Comparison of ENCODE assay signal across 13 mouse cellular contexts in the genomic region with DNA sequence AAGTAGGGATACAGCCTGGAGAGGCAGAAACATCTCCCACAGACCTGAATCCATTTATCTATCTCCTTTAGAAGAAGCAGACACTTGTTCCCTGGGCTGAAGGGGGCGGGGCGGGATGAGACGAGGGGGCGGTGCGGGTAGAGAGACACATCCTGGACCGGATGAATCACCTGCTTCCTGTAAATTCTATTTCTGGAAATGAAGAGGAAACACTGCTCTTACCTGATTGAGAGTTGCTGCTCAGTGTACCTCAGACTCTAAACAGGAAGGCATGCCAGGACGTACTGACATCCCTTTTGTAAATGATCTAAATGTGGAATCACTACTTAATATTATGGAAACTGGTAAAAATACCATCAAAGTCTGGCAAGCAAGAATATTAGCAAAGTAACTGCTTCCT.
DNase-seq lines count a peak whose midpoint lies in the region; ATAC-seq and TF ChIP-seq lines count a peak whose summit lies in the region.
"Had no signal": no experiment of that assay in that cellular context is flagged by ENCODE, and none has a peak within 500 bp of the region (broad histone marks: within the 10 kb centered on the region; RNA-seq: fewer than 3 reads in every experiment).

No protein-coding gene starts in this region.

- intact Hi-C loops in heart, adult 2 months (cut with DNase I) = no loop called here

- no peak for TF ChIP-seq POLR2A in heart, adult 2 months (IDR thresholded peaks at IDR 0.05; ENCODE audit: insufficient read depth, low read depth, low read length)

- H3K36me3 ChIP-seq in heart, adult 2 months (ENCODE audit: control insufficient read depth, insufficient read depth, low read length) = no peaks in the 10 kb centered on the region
- no peaks in the 10 kb centered on the region for H3K36me3 ChIP-seq in lung, embryonic 14.5 days (ENCODE audit: insufficient read depth)
- H3K36me3 ChIP-seq: neural tube, embryonic 13.5 days had no signal

- no peaks in the 10 kb centered on the region for H3K27me3 ChIP-seq in heart, adult 2 months (ENCODE audit: control insufficient read depth, insufficient read depth, low read length)
- H3K27me3 ChIP-seq in lung, embryonic 14.5 days (ENCODE audit: insufficient read depth, low read length) = no peaks in the 10 kb centered on the region
- H3K27me3 ChIP-seq: neural tube, embryonic 13.5 days had no signal

- no peaks in the 10 kb centered on the region for H3K79me2 ChIP-seq in heart, adult 2 months (replicated peaks; ENCODE audit: control insufficient read depth, insufficient read depth, low read length)

- no peak overlapping the region for H3K4me3 ChIP-seq in heart, adult 2 months
- no peak overlapping the region for H3K4me3 ChIP-seq in lung, embryonic 14.5 days (ENCODE audit: low read depth, low read length)
- H3K4me3 ChIP-seq: neural tube, embryonic 13.5 days had no signal

- TF ChIP-seq CTCF in heart, adult 2 months (IDR thresholded peaks at IDR 0.05) = no peak
- no peak for TF ChIP-seq CTCF in lung, embryonic 14.5 days (IDR thresholded peaks at IDR 0.05; ENCODE audit: low read depth)

- no peak for ATAC-seq in lung, embryonic 14.5 days (ENCODE audit: insufficient read depth)

- DNase-seq in heart, adult 11 months = peak; percentile 93
- DNase-seq in heart, adult 2 months = no peak
- peak; percentile 34 for DNase-seq in lung, embryonic 14.5 days
- DNase-seq in lung, adult 18-20 months = no peak
- peak; percentile 30 for DNase-seq in CD4-positive, CD25-positive, alpha-beta regulatory T cell, adult 2 months (ENCODE audit: low read depth, low spot score)
- peak; percentile 45 to 53 for DNase-seq in kidney, postnatal 36 days
- DNase-seq in urinary bladder, postnatal 36 days (ENCODE audit: low spot score in 2 of 2) = no peak
- DNase-seq in left cerebral cortex, adult 18-20 months (ENCODE audit: low spot score in 2 of 2) = no peak
- DNase-seq: cerebellum, postnatal 25 days; heart, postnatal 36 days; layer of hippocampus, adult 9-11 months had no signal

- TF ChIP-seq EP300 in heart, adult 2 months (IDR thresholded peaks at IDR 0.05; ENCODE audit: insufficient read depth, low read depth, low read length) = no peak

- no peak overlapping the region for H3K27ac ChIP-seq in heart, adult 2 months
- no peak overlapping the region for H3K27ac ChIP-seq in lung, embryonic 14.5 days (ENCODE audit: low read depth)
- H3K27ac ChIP-seq: neural tube, embryonic 13.5 days had no signal

- H3K9ac ChIP-seq in heart, adult 2 months (ENCODE audit: low read depth, low read length) = no peak overlapping the region
- no peak overlapping the region for H3K9ac ChIP-seq in lung, embryonic 14.5 days
- H3K9ac ChIP-seq: neural tube, embryonic 13.5 days had no signal

- H3K9me3 ChIP-seq in lung, embryonic 14.5 days (ENCODE audit: low read depth, low read length) = no peaks in the 10 kb centered on the region
- H3K9me3 ChIP-seq: neural tube, embryonic 13.5 days had no signal

- H3K4me2 ChIP-seq in lung, embryonic 14.5 days = no peak overlapping the region
- H3K4me2 ChIP-seq: liver, embryonic 11.5 days; neural tube, embryonic 13.5 days had no signal

- 54% methylated on average over 7 of the region's 7 CpGs for WGBS in heart, adult 2 months
- WGBS in lung, embryonic 14.5 days = 71% methylated on average over 7 of the region's 7 CpGs

- H3K4me1 ChIP-seq in heart, adult 2 months (ENCODE audit: control insufficient read depth, insufficient read depth, low read length) = no peaks in the 10 kb centered on the region
- H3K4me1 ChIP-seq in lung, embryonic 14.5 days (ENCODE audit: insufficient read depth) = no peaks in the 10 kb centered on the region; the same call in 1 of the 2 replicates

Comparison
In these comparisons a context has a peak if more than half of its experiments do, and no peak if none do; other contexts are left out.
1. DNase-seq: peak in heart, adult 11 months (single experiment), lung, embryonic 14.5 days (single experiment), CD4-positive, CD25-positive, alpha-beta regulatory T cell, adult 2 months (single experiment) and kidney, postnatal 36 days (2 of 2); none in heart, adult 2 months (0 of 2), lung, adult 18-20 months (0 of 2), urinary bladder, postnatal 36 days (0 of 2) and left cerebral cortex, adult 18-20 months (0 of 2).